Mouse (Mus musculus) left cerebral cortex, adult 2 months (tissue): ENCODE measurements around the gene Popdc3. TPM values are rescaled to one million over a fixed set of nuclear protein-coding genes. Genes with fewer than 3 reads are reported as not detected.
"Not testable (repeated sequence)": the region's sequence is repeated elsewhere in the genome, so short reads cannot be mapped to it uniquely, and the experiment has no call there.

Experiments used
- DNase-seq, 2 experiments: peaks; one replicate each; pipeline ENCODE4 v3.0.0; 2021 to 2022; ENCODE audit warnings: low spot score in 2 of 2, mixed read lengths in 1 of 2; ENCODE audit errors: extremely low spot score in 1 of 2
- H3K27ac ChIP-seq: fragments of 200-600 bp; 2 replicates; pipeline ENCODE4 v1.8.1; 2022
- H3K4me3 ChIP-seq: fragments of 200-600 bp; 2 replicates; pipeline ENCODE4 v1.8.1; 2022
- CTCF ChIP-seq: fragments of 200-600 bp; IDR thresholded peaks from 2 replicates; pipeline ENCODE4 v1.8.1; 2022; ENCODE audit warnings: antibody characterized with exemption, mild to moderate bottlenecking, moderate library complexity
- intact Hi-C: fragments of 180-260 bp; cut with DNase I; formaldehyde crosslinking; loops from one replicate; pipeline ENCODE4 v1.15.1; 2025
- total RNA-seq, 2 experiments: library from RNA; stranded (reverse); gene quantifications; 2 replicates each; pipeline ENCODE4 v1.2.3; 2021

The Popdc3 gene
- total RNA-seq, 2 experiments from 2014 or later, result 0.68 to 1.3 TPM

DNA sequence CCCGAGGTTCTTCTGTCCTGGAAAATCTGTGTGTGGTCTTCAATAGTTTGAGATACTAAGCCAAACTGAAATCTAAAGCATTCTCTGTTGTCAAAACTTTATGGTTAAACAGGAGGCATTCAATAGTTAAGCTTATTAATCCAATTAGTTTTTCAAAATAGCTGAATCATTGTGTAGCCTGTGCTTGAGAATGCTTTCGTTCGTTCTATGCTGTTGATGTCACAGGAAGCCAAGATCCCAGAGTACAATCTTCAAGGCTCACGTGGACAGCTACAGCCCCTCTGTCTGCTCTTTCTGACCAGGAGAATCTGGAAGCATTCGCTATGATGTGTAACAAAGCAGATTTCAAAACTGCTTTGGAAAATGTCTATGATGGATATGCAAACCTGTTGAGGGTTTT, 112.7 kb downstream of the Popdc3 start:
- DNase-seq, result no peak
- intact Hi-C loops, result no loop called here
- TF ChIP-seq CTCF, result no peak
- no peak overlapping the region for H3K4me3 ChIP-seq
- H3K27ac ChIP-seq, result no peak overlapping the region

DNA sequence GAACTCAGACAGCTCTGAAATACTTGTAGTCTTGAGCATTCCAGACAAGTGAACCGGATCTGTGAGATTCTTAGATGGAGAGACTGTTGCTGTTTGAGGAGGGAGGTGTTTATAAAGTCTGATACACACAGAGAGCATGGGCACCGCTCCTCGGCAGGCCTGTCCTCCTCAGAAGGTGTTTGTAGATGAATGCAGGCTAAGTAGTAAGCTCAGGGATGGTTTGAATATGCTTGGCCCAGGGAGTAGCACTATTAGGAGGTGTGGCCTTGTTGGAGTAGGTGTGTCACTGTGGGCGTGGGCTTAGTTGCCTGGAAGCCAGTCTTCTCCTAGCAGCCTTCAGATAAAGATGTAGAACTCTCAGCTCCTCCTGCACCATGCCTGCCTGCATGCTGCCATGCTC, 114.3 kb downstream of the Popdc3 start:
- H3K4me3 ChIP-seq, H3K27ac ChIP-seq, intact Hi-C loops, DNase-seq: not testable (repeated sequence)

DNA sequence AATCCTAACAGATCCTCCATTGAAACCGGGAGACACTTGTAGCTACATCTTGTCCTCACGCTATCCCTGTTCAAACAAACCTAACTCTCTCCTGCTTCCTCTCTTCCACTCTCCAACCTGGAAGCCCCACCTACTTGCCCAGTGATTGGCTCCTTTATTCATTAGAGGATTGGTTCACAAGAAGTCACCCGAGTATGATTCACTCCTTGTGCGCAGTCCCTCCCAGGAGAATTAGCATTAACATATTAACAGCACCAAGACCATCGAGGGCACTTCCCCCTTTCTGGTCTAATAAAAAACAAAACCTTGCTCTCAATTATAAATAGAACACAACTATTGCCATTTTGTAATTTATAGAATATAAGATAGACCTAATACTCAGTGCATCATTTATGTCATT, 117.2 kb downstream of the Popdc3 start:
- Histone ChIP-seq H3K27ac (no peak overlapping the region), H3K4me3 (no peak overlapping the region)
- TF ChIP-seq CTCF, result no peak
- DNase-seq, result no peak
- intact Hi-C loops, result no loop called here

DNA sequence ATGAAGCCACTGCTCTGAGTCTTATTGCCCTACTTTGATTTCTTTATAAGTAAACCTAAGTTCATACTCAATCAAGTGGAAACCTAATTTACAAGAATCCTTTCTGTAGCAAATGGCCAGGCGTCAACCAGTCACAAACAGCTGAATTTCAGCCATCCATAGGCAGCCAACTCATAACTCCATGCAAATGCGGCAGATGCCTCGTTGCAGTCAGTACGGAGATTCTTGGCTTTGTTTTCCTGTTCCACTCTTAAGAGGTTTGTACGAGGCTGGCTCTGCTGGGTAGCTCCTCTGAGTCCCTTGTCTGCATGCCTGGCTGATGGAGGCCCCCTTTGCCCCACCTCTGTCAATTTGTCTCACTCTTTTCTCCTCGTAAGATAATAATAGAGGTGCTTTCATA, 120.6 kb downstream of the Popdc3 start:
- intact Hi-C loops, result no loop called here
- no peak overlapping the region for H3K27ac ChIP-seq
- no peak for DNase-seq
- H3K4me3 ChIP-seq, result no peak overlapping the region
- no peak for TF ChIP-seq CTCF

DNA sequence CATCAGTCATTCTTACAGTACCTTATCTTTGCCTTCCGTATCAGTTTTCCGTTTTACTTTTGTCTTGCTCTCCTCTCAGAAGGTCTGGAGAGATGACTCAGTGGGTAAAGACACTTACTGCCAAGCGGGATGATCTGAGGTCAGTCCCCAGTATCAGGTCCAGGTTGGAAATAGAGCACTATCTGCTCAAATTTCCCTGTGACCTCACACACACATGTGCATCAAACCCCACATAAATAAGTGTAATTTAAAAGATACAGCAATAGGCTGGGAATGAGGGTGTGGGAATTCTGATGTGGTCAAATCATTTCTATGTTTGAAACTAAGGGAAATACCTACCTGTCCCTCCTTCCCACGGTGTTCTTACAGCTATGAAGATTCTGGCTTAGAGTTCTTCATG, 121.6 kb downstream of the Popdc3 start:
- DNase-seq, result no peak
- Histone ChIP-seq H3K4me3 (no peak overlapping the region), H3K27ac (no peak overlapping the region)
- intact Hi-C loops, result no loop called here
- TF ChIP-seq CTCF, result no peak

DNA sequence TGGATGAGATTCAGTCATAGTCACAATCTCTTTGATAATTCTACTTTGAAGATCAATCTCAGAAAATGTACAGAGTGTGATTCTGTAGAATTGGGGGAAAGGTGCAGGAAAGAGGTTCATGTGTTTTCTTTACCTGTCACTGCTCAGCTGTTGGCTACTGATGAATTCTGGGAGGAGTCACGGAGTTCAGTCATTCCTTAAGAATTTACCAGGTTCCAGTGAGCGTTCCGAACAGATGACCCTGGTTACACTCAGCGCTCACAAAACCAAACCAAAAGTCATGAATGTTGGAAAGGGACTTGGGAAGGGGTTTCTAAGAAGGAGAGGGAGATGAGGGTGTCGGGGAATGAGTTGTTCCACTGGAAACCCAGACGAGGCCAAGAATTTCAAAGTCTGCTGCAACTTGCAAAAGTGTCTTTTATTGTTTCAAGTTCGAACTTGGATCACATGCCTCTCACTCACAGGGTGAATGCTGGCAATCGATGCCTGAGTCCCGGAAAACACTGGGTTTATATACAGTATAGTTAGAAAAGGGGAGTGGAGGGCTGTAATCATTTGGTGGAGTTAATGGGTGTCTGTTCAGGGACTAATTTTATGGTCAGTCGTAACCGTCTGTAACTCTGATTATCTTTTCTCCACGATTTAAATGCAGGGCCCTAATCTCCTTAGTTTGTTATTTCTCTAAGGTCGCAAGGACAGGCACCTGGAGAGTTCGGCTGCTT, 125.6 kb downstream of the Popdc3 start:
- intact Hi-C loops, result no loop called here
- Histone ChIP-seq H3K27ac (no peak overlapping the region), H3K4me3 (no peak overlapping the region)
- DNase-seq, result no peak
- no peak for TF ChIP-seq CTCF

DNA sequence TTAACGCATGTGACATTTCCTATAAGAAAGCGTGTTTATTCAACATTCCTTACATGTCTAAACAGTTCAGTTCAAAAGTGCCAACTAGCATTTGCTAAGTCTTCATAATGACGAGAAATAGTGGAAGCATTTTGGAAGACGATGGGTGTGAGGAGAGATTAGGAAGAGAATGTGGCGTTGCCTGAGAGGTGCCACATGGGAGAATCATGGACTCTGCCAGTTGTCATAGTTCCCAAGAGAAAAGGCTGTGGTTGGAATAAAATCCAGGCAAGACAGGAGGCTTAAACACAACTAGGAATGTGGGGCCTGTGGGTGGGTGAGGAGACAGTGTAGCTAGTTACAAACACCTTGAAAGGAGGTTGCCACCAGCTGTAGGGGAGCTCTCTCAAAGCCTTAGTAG, 127.3 kb downstream of the Popdc3 start:
- Histone ChIP-seq H3K4me3 (no peak overlapping the region), H3K27ac (no peak overlapping the region)
- intact Hi-C loops, result no loop called here
- no peak for DNase-seq
- TF ChIP-seq CTCF, result no peak

DNA sequence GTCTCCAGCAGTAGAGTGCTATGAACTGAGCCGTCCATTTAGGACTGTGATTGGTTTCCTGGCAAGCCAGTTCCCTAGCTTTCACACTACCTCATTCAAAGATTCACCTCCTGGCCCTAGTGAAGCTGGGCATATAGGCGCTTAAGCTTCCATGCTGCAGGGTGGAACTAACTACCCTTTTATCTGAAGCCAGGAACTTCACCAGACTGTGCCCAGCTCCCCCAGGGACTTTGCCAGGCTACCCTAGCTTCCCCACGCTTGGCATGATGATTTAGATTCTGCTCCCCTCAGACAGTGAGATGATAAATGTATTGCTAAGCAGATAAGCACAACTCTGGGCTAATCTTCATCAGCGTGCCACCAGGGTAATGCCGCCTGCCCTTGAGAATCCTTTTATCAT, 133.2 kb downstream of the Popdc3 start:
- H3K27ac ChIP-seq, result no peak overlapping the region
- no peak overlapping the region for H3K4me3 ChIP-seq
- no peak for DNase-seq
- TF ChIP-seq CTCF, result no peak
- intact Hi-C loops, result no loop called here

DNA sequence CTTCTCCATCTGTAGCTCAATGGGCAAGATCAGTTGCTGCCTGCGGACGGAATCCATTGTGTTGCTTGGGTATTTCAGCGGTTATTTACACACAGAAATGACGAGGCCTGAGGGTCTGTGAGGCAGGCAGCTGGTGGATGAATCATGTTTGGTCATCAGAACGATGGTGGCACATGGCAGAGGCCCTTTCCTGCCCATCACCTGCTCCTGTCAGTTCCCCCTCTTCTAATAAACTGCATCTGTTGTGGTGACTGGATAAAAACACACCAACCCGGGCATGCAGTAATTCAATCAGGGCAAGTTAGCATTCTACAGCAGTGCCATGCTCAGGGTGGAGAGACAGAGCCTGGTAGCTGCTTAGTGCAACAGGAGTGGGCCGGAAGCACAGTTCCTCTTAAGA, 133.7 kb downstream of the Popdc3 start:
- no peak for TF ChIP-seq CTCF
- Histone ChIP-seq H3K27ac (no peak overlapping the region), H3K4me3 (no peak overlapping the region)
- intact Hi-C loops, result no loop called here
- no peak for DNase-seq

DNA sequence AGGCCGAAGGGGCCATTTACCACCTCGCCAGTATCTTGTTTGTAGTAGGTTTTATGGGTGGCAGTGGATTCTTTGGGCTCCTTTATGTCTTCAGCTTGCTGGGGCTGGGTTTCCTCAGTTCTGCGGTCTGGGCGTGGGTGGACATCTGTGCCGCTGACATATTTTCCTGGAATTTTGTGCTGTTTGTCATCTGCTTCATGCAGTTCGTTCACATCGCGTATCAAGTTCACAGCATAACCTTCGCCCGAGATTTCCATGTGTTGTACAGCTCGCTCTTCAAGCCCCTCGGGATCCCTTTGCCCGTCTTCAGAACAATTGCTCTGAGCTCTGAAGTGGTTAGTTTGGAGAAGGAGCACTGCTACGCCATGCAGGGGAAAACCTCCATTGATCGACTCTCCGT, 137.0 kb downstream of the Popdc3 start:
- TF ChIP-seq CTCF, result no peak
- no peak overlapping the region for H3K4me3 ChIP-seq
- DNase-seq, result no peak
- intact Hi-C loops, result no loop called here
- no peak overlapping the region for H3K27ac ChIP-seq

DNA sequence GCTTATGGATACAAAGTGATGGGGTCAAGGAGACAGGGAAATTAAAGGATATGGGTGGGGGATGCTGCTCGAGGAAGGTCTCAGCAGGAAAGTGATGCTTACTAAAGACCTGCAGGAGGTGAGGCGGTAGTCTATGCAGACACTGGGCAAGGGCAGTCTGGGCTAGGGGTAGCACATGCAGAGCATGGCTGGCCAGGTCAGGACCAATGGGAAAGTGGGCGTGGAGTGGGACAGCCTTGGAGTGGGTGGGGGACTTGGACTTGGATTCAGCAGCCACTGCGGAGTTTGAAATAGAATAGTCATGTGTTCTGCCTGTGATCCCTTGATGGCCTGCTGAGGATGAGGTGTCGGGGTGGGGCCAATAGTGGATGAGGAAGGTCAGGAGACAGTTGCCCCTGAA, 141.0 kb downstream of the Popdc3 start:
- Histone ChIP-seq H3K27ac (no peak overlapping the region), H3K4me3 (no peak overlapping the region)
- no peak for DNase-seq
- intact Hi-C loops, result no loop called here
- no peak for TF ChIP-seq CTCF

DNA sequence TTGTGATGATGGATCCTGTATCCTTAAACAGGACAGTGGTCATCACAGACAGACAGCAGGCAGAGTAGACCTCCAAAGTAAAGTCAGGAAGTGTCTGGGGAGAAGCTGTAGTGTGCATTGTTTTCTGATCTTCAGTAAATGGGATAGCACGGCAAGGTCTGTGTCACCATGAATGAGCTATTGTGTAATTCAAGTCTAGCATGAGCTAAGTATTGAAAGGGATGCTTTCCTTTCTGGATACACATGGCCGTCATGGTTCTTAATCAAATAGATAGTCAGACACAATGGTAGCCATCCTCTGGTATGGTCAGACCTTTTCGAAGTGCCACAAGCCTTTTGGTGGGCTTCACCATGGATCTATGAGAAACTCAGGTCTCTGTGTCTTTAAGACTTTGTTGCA, 142.4 kb downstream of the Popdc3 start:
- DNase-seq, result no peak
- H3K27ac ChIP-seq, result no peak overlapping the region
- no peak for TF ChIP-seq CTCF
- no peak overlapping the region for H3K4me3 ChIP-seq
- intact Hi-C loops, result no loop called here

DNA sequence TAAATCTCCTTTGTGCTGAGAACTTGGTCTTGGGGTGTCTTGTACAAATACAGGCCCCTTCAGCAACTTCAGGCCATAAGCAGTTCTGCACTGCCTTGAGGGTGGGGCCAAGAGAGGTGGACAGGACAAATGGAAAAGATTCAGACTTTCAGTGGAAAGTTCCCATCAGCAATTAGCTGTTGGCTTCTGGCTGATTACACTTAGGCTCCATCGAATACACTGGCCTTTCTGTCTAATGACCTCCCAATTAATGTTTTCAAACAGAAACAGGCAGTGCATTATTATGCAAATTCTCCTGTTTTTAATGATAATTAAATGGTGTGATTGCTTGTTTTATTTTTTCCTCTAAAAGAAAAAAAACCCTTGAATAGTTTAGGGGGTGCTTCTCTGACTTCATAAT, 146.3 kb downstream of the Popdc3 start:
- no peak for TF ChIP-seq CTCF
- H3K27ac ChIP-seq, result no peak overlapping the region
- intact Hi-C loops, result no loop called here
- no peak for DNase-seq
- no peak overlapping the region for H3K4me3 ChIP-seq
